Mouse (Mus musculus) MEL (cell line): ENCODE measurements around the gene Dnajc11. TPM values are rescaled to one million over a fixed set of nuclear protein-coding genes. Genes with fewer than 3 reads are reported as not detected.

Experiments used
- DNase-seq: peaks from one replicate; pipeline ENCODE4 v3.0.0; 2011; ENCODE audit warnings: low read depth, low spot score
- H3K27ac ChIP-seq: 2 replicates; pipeline ENCODE4 v1.5.1; 2012; ENCODE audit warnings: low read depth, mild to moderate bottlenecking, control low read depth, low read length, moderate library complexity; ENCODE audit not compliant: control insufficient read depth
- H3K27me3 ChIP-seq, 2 experiments: fragments of 150-350 bp in 1 of 2; sonication (generic) in 1 of 2; 2 replicates each; pipeline ENCODE4 v1.6.1; 2012; ENCODE audit warnings: low read length in 2 of 2, mild to moderate bottlenecking in 2 of 2, improper control_type of control experiment in 1 of 2, moderate library complexity in 1 of 2; ENCODE audit not compliant: insufficient read depth in 2 of 2, control insufficient read depth in 1 of 2
- H3K36me3 ChIP-seq, 2 experiments: 2 replicates each; pipeline ENCODE4 v1.6.1; 2012 to 2014; ENCODE audit warnings: low read length in 2 of 2, improper control_type of control experiment in 1 of 2, inconsistent platforms in 1 of 2, mild to moderate bottlenecking in 1 of 2; ENCODE audit not compliant: insufficient read depth in 2 of 2, control insufficient read depth in 1 of 2
- H3K4me1 ChIP-seq, 2 experiments: fragments of 150-350 bp in 1 of 2; sonication (generic) in 1 of 2; 2 replicates each; pipeline ENCODE4 v1.6.1; 2012; ENCODE audit warnings: low read length in 2 of 2, improper control_type of control experiment in 1 of 2, mild to moderate bottlenecking in 1 of 2; ENCODE audit not compliant: insufficient read depth in 2 of 2, control insufficient read depth in 1 of 2
- H3K4me3 ChIP-seq, 2 experiments: fragments of 150-350 bp in 1 of 2; sonication (generic) in 1 of 2; 2 replicates each; pipeline ENCODE4 v1.5.1; 2012; ENCODE audit warnings: low read depth in 2 of 2, low read length in 2 of 2, mild to moderate bottlenecking in 2 of 2, moderate library complexity in 2 of 2, control low read depth in 1 of 2, improper control_type of control experiment in 1 of 2; ENCODE audit not compliant: control insufficient read depth in 1 of 2, insufficient read depth in 1 of 2
- H3K79me2 ChIP-seq: 2 replicates; pipeline ENCODE4 v1.6.1; 2012; ENCODE audit warnings: mild to moderate bottlenecking, low read length, moderate library complexity; ENCODE audit not compliant: control insufficient read depth, poor library complexity, insufficient read depth
- H3K9ac ChIP-seq: 2 replicates; pipeline ENCODE4 v1.6.1; 2012; ENCODE audit warnings: low read depth, mild to moderate bottlenecking, control low read depth, low read length, moderate library complexity; ENCODE audit not compliant: control insufficient read depth, poor library complexity, severe bottlenecking
- H3K9me3 ChIP-seq: fragments of 150-350 bp; sonication (generic); replicated peaks from 2 replicates; pipeline ENCODE4 v1.6.1; 2012; ENCODE audit warnings: mild to moderate bottlenecking, low read length, improper control_type of control experiment, moderate library complexity; ENCODE audit not compliant: insufficient read depth
- CTCF ChIP-seq, 3 experiments: IDR thresholded peaks in 2 of 3; conservative IDR thresholded peaks in 1 of 3; 2 replicates each; pipeline ENCODE4 v1.5.1; 2011 to 2012; ENCODE audit warnings: low read length in 3 of 3, low read depth in 2 of 3, mild to moderate bottlenecking in 2 of 3, improper control_type of control experiment in 1 of 3, inconsistent platforms in 1 of 3, mixed read lengths in 1 of 3, moderate library complexity in 1 of 3; ENCODE audit not compliant: control insufficient read depth in 1 of 3, insufficient read depth in 1 of 3, poor library complexity in 1 of 3, severe bottlenecking in 1 of 3
- EP300 ChIP-seq, 2 experiments: IDR thresholded peaks; 2 replicates each; pipeline ENCODE4 v1.6.1; 2011; ENCODE audit warnings: improper control_type of control experiment in 2 of 2, low read length in 2 of 2, low read depth in 1 of 2, mild to moderate bottlenecking in 1 of 2
- JUND ChIP-seq: IDR thresholded peaks from 2 replicates; pipeline ENCODE4 v1.6.1; 2011; ENCODE audit warnings: low read depth, mild to moderate bottlenecking, improper control_type of control experiment, low read length
- MAZ ChIP-seq: IDR thresholded peaks from 2 replicates; pipeline ENCODE4 v1.6.1; 2012; ENCODE audit warnings: low read depth, mild to moderate bottlenecking, inconsistent platforms, low read length, improper control_type of control experiment
- NELFE ChIP-seq: IDR thresholded peaks from 2 replicates; pipeline ENCODE4 v1.6.1; 2011; ENCODE audit warnings: low read depth, low read length, improper control_type of control experiment
- POLR2A ChIP-seq, 2 experiments: IDR thresholded peaks; 2 replicates each; pipeline ENCODE4 v1.6.1; 2011 to 2012; ENCODE audit warnings: low read length in 2 of 2, mild to moderate bottlenecking in 2 of 2, control low read depth in 1 of 2, improper control_type of control experiment in 1 of 2, low read depth in 1 of 2, moderate library complexity in 1 of 2; ENCODE audit not compliant: control insufficient read depth in 1 of 2, insufficient read depth in 1 of 2, poor library complexity in 1 of 2
- POLR2AphosphoS2 ChIP-seq: IDR thresholded peaks from 2 replicates; pipeline ENCODE4 v1.6.1; 2011; ENCODE audit warnings: low read length, improper control_type of control experiment
- RAD21 ChIP-seq: IDR thresholded peaks from 2 replicates; pipeline ENCODE4 v1.6.1; 2011; ENCODE audit warnings: mild to moderate bottlenecking, low read depth, low read length, improper control_type of control experiment
- SMC3 ChIP-seq: IDR thresholded peaks from 2 replicates; pipeline ENCODE4 v1.6.1; 2011; ENCODE audit warnings: low read depth, low read length, improper control_type of control experiment
- TAL1 ChIP-seq: IDR thresholded peaks from 2 replicates; pipeline ENCODE4 v1.6.1; 2012; ENCODE audit warnings: mild to moderate bottlenecking, inconsistent platforms, low read length, moderate library complexity, mixed read lengths
- UBTF ChIP-seq: IDR thresholded peaks from 2 replicates; pipeline ENCODE4 v1.6.1; 2012; ENCODE audit warnings: low read depth, mild to moderate bottlenecking, inconsistent platforms, low read length, improper control_type of control experiment, moderate library complexity, borderline replicate concordance; ENCODE audit not compliant: insufficient read depth
- ZC3H11A ChIP-seq: IDR thresholded peaks from 2 replicates; pipeline ENCODE4 v1.6.1; 2012; ENCODE audit warnings: low read depth, mild to moderate bottlenecking, inconsistent platforms, low read length, improper control_type of control experiment
- ZMIZ1 ChIP-seq: IDR thresholded peaks from 2 replicates; pipeline ENCODE4 v1.6.1; 2012; ENCODE audit warnings: low read depth, mild to moderate bottlenecking, inconsistent platforms, low read length, improper control_type of control experiment, moderate library complexity
- polyA plus RNA-seq, 2 experiments: library from polyadenylated mRNA; stranded (reverse) in 1 of 2; unstranded in 1 of 2; fragments of >175 nt in 1 of 2; fragments of >200 nt in 1 of 2; gene quantifications; 2 replicates each; pipeline versions ENCODE4 v1.2.1 to v1.2.4; 2012; ENCODE audit warnings: low replicate concordance in 2 of 2, low read depth in 1 of 2; ENCODE audit not compliant: insufficient read length in 2 of 2, insufficient read depth in 1 of 2, missing spikeins in 1 of 2
- total RNA-seq: library from RNA; depleted of rRNA; stranded (reverse); fragments of 300-350 nt; gene quantifications from 2 replicates; pipeline ENCODE4 v1.2.3, GENCODE M21; 2012

Gene Dnajc11
- total and polyA plus RNA-seq, 3 experiments: 128 to 278 (median 157) TPM

DNA sequence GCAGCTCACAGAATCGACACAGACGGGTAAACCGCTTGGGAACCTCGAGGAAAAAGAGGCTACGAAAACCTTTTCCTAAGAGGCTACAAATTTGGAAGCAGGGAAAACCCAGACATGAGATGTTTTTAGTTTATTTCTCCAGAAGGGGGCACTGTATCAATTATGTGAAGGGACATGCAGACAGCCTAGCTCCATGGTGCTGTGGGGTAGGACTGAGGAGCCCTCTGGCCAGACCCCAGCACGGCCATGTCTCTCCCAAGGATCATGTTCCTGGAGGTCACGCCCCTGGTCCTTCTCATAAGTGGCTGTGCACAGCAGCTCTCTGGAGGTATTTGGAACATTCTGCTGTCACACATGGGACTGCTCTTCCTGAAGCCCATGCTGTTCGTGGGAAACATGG lies 47.2 kb downstream of the Dnajc11 start:
- Histone ChIP-seq H3K4me1 (no peaks in the 10 kb centered on the region), H3K4me3 (no peak overlapping the region), H3K36me3 (no peaks in the 10 kb centered on the region; a peak in 1 of 4 replicates), H3K27me3 (no peaks in the 10 kb centered on the region), H3K9me3 (no peaks in the 10 kb centered on the region), H3K9ac (no peak overlapping the region), H3K79me2 (no peaks in the 10 kb centered on the region), H3K27ac (no peak overlapping the region)
- TF ChIP-seq MAZ: no peak
- TF ChIP-seq CTCF (IDR thresholded peaks at IDR 0.05 in 2 of 3, conservative IDR thresholded peaks at IDR 0.05 in 1 of 3; ENCODE audit: control insufficient read depth in 1 of 3, insufficient read depth in 1 of 3, low read depth in 2 of 3, low read length in 3 of 3, poor library complexity in 1 of 3, severe bottlenecking in 1 of 3): peak; percentile 6 to 49 (median 34); a peak in 4 of 6 replicates
- DNase-seq: peak; percentile 50

DNA sequence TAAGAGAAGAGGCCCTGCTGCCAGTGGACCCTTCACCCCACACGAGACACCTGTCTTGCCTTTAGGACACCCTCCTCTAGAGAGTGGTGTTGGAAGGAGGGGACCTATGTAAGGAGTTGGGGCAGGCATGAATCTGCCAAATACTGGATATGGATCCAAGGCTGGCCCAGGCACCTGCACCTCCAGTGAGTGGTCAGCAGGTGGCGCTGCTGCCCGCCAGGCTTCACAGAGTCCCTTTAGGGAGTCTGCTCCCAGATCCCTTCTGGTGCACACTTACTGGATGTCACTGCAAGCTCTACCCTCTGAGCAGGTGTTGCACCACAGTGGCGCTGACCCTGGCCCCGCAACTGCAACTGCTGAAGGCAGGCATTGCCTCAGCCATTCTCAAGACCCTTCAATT lies 47.9 kb downstream of the Dnajc11 start:
- Histone ChIP-seq H3K9ac (no peak overlapping the region), H3K9me3 (no peaks in the 10 kb centered on the region), H3K27me3 (no peaks in the 10 kb centered on the region), H3K4me1 (no peaks in the 10 kb centered on the region), H3K4me3 (no peak overlapping the region), H3K79me2 (no peaks in the 10 kb centered on the region), H3K36me3 (no peaks in the 10 kb centered on the region; a peak in 1 of 4 replicates), H3K27ac (no peak overlapping the region)
- peak; percentile 95 to 100 (median 98) for TF ChIP-seq CTCF (IDR thresholded peaks at IDR 0.05 in 2 of 3, conservative IDR thresholded peaks at IDR 0.05 in 1 of 3; ENCODE audit: control insufficient read depth in 1 of 3, insufficient read depth in 1 of 3, low read depth in 2 of 3, low read length in 3 of 3, poor library complexity in 1 of 3, severe bottlenecking in 1 of 3)
- TF ChIP-seq RAD21: peak; percentile 78
- peak; percentile 55; the same call in 1 of the 2 replicates for TF ChIP-seq ZC3H11A
- peak in 1 of 2 experiments; percentile 42; a peak in 1 of 4 replicates for TF ChIP-seq POLR2A (IDR thresholded peaks at IDR 0.05; ENCODE audit: control insufficient read depth in 1 of 2, insufficient read depth in 1 of 2, low read depth in 1 of 2, low read length in 2 of 2, poor library complexity in 1 of 2)
- peak; percentile 75 for TF ChIP-seq SMC3
- no peak for TF ChIP-seq ZMIZ1
- peak; percentile 77 for DNase-seq

DNA sequence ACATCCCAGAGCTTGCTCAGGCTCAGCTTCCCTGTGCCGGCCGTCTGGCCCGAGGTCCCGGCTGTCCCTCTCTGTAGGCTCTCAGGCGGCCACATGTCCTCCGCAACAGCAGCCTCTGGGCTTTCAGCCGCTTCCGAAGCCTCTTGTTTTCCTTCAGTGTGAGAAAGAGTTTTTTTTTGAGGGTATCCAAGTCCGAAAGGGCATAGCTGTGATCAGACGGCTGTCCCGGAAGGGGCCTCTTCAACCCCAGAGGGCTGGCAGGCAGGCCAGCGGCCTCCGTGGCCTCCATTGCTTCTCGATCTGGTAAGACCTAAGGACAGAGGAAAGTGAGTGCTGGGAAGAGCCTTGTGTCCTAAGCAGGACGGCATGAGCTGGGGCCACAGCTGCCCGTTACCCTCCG lies 49.6 kb downstream of the Dnajc11 start:
- H3K36me3 ChIP-seq: peaks cover 0 to 3% of the 10 kb centered on the region in 2 experiments; a peak in 2 of 4 replicates
- no peaks in the 10 kb centered on the region for H3K9me3 ChIP-seq
- H3K27me3 ChIP-seq: no peaks in the 10 kb centered on the region

More for the DNA sequence above, 49.6 kb downstream of the Dnajc11 start:
- Histone ChIP-seq H3K4me1 (peaks cover 0 to 5% of the 10 kb centered on the region in 2 experiments; a peak in 3 of 4 replicates), H3K4me3 (no peak overlapping the region), H3K9ac (no peak overlapping the region), H3K79me2 (peaks cover 2% of the 10 kb centered on the region; the same call in 1 of the 2 replicates), H3K27ac (no peak overlapping the region)
- no peak for TF ChIP-seq TAL1
- TF ChIP-seq NELFE: no peak
- TF ChIP-seq UBTF: no peak
- no peak for TF ChIP-seq JUND
- TF ChIP-seq POLR2AphosphoS2: peak; percentile 72; the same call in 1 of the 2 replicates
- no peak for TF ChIP-seq EP300 (IDR thresholded peaks at IDR 0.05; ENCODE audit: low read depth in 1 of 2, low read length in 2 of 2)
- DNase-seq: no peak
